Mouse (Mus musculus) limb, embryonic 11.5 days (tissue): ENCODE measurements at regions not wholly inside any gene's neighbourhood (a gene's known extent, or its start where the extent isn't known, plus 50 kb on each side); places are given as distances from the start of the nearest gene placed in this dataset.

Experiments
- ATAC-seq: fragments of 200-750 bp; cut with Nextera tagmentation; 2 replicates; pipeline ENCODE4 v1.8.0; 2017; ENCODE audit warnings: low read depth; ENCODE audit not compliant: insufficient number of reproducible peaks, low FRiP score, low TSS enrichment
- DNase-seq: peaks from one replicate; pipeline ENCODE4 v3.0.0-alpha.2; 2015; ENCODE audit warnings: low spot score
- H3K27ac ChIP-seq: fragments of 300-500 bp; sonication (generic); replicated peaks from 2 replicates; pipeline ENCODE4 v1.5.1; 2014; ENCODE audit warnings: low read depth, mild to moderate bottlenecking, low read length
- H3K27me3 ChIP-seq: fragments of 300-500 bp; sonication (generic); 2 replicates; pipeline ENCODE4 v1.6.1; 2014; ENCODE audit warnings: mild to moderate bottlenecking, low read length, mixed read lengths; ENCODE audit not compliant: control insufficient read depth, insufficient read depth
- H3K36me3 ChIP-seq: fragments of 300-500 bp; sonication (generic); 2 replicates; pipeline ENCODE4 v1.6.1; 2014; ENCODE audit warnings: mild to moderate bottlenecking, low read length, moderate library complexity, mixed read lengths; ENCODE audit not compliant: control insufficient read depth, insufficient read depth
- H3K4me1 ChIP-seq: fragments of 300-500 bp; sonication (generic); 2 replicates; pipeline ENCODE4 v1.6.1; 2014; ENCODE audit warnings: low read length, mixed read lengths; ENCODE audit not compliant: control insufficient read depth, insufficient read depth
- H3K4me2 ChIP-seq: fragments of 300-500 bp; sonication (generic); 2 replicates; pipeline ENCODE4 v1.6.1; 2014; ENCODE audit warnings: low read depth, mild to moderate bottlenecking, moderate library complexity; ENCODE audit not compliant: severe bottlenecking
- H3K4me3 ChIP-seq: fragments of 300-500 bp; sonication (generic); 2 replicates; pipeline ENCODE4 v1.5.1; 2014; ENCODE audit warnings: low read depth, low read length
- H3K9ac ChIP-seq: fragments of 300-500 bp; sonication (generic); 2 replicates; pipeline ENCODE4 v1.6.1; 2014; ENCODE audit warnings: mild to moderate bottlenecking, low read length
- H3K9me3 ChIP-seq: fragments of 300-500 bp; sonication (generic); 2 replicates; pipeline ENCODE4 v1.6.1; 2016; ENCODE audit warnings: low read length; ENCODE audit not compliant: control insufficient read depth
- WGBS: fragments of 180-500 bp; shearing (Covaris S2); extraction: QIAGEN DNeasy Blood & Tissue Kit; methylation state at CpG from one replicate; pipeline ENCODE4 v1.1.7; 2014; 5-methylcytosine and 5-hydroxymethylcytosine counted together

GRCm38 (mm10) chr16:25066822-25067221, 219.8 kb upstream of the Tprg start:
- Histone ChIP-seq H3K4me1 (no peaks in the 10 kb centered on the region), H3K27ac (no peak overlapping the region), H3K9me3 (no peaks in the 10 kb centered on the region), H3K9ac (no peak overlapping the region), H3K36me3 (no peaks in the 10 kb centered on the region), H3K27me3 (no peaks in the 10 kb centered on the region), H3K4me3 (no peak overlapping the region), H3K4me2 (no peak overlapping the region)
- DNase-seq: no peak
- no peak for ATAC-seq
- 44% methylated on average over 7 of the region's 7 CpGs for WGBS

- no peaks in the 10 kb centered on the region for H3K36me3 ChIP-seq
- H3K27me3 ChIP-seq: no peaks in the 10 kb centered on the region
- ATAC-seq: no peak
- no peaks in the 10 kb centered on the region for H3K4me1 ChIP-seq
- H3K4me3 ChIP-seq: no peak overlapping the region
- no peak overlapping the region for H3K9ac ChIP-seq
- H3K27ac ChIP-seq: no peak overlapping the region
- WGBS: 49% methylated on average over 8 of the region's 8 CpGs
- peak; percentile 30 for DNase-seq
- H3K9me3 ChIP-seq: no peaks in the 10 kb centered on the region
- H3K4me2 ChIP-seq: no peak overlapping the region
Measured at GRCm38 (mm10) chr16:25067276-25068249, 219.1 kb upstream of the Tprg start.

- H3K9me3 ChIP-seq: no peaks in the 10 kb centered on the region
- no peak overlapping the region for H3K4me2 ChIP-seq
- H3K27me3 ChIP-seq: no peaks in the 10 kb centered on the region
- H3K36me3 ChIP-seq: no peaks in the 10 kb centered on the region
- no peaks in the 10 kb centered on the region for H3K4me1 ChIP-seq
- WGBS: 93% methylated on average over 6 of the region's 6 CpGs
- H3K9ac ChIP-seq: no peak overlapping the region
- no peak overlapping the region for H3K4me3 ChIP-seq
- ATAC-seq (no peak), DNase-seq (peak; percentile 7)
- H3K27ac ChIP-seq: no peak overlapping the region
Measured at GRCm38 (mm10) chr16:25080811-25081210, 205.8 kb upstream of the Tprg start.

- WGBS: 97% methylated on average over 1 of the region's 1 CpGs
- no peak for ATAC-seq
- H3K27ac ChIP-seq: no peak overlapping the region
- H3K4me1 ChIP-seq: no peaks in the 10 kb centered on the region
- no peaks in the 10 kb centered on the region for H3K9me3 ChIP-seq
- no peak overlapping the region for H3K4me3 ChIP-seq
- H3K27me3 ChIP-seq: no peaks in the 10 kb centered on the region
- no peak overlapping the region for H3K9ac ChIP-seq
- DNase-seq: peak; percentile 15
- H3K36me3 ChIP-seq: no peaks in the 10 kb centered on the region
- no peak overlapping the region for H3K4me2 ChIP-seq
Measured at GRCm38 (mm10) chr16:25083729-25084128, 202.9 kb upstream of the Tprg start.

DNA sequence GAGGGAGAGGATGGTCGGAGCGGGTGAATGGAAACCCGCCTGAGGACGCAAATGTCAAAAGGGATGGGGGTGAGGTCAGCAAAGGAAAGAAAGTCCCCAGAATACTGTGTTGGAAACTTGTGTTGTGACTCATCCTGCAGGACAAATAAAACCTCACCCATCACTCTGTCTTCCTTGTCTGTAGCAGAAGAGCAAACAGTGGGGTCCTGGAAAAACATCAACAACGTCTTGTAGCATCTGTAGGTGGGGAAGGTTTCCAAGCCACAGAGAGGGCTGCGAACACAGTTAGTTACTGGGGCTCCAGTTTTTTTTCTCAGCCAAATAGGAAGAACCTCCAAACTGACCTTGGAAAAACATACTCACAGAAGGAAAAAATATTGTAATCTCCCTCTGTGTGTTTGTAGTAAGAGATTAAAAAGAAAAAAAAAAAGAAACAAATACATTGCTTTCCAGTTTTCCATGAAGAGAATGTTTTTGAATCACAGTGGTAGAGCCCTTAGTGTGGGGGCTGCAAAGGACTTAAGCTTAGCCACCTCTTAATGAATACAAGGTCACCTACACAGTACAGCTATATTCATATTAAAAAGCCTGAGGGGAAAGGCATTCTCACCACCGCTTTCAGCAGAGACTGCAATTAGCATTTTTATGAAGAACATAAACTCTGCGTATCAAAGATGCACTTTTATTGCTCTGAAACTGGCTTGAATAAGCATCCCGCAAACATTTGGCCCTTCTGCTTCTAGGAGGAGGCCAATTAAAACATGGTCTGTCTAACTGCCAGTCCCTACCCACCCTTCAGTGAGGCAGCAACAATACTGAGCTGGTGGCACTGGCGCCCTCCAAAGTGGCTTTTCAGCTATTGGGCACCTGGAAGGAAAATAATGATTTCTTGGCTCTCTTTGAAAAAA, 198.6 kb upstream of the Tprg start:
- H3K4me3 ChIP-seq: no peak overlapping the region
- H3K4me2 ChIP-seq: no peak overlapping the region
- DNase-seq (peak; percentile 10), ATAC-seq (no peak)
- 65% methylated on average over 10 of the region's 10 CpGs for WGBS
- no peak overlapping the region for H3K27ac ChIP-seq
- H3K9me3 ChIP-seq: no peaks in the 10 kb centered on the region
- H3K4me1 ChIP-seq: no peaks in the 10 kb centered on the region
- no peaks in the 10 kb centered on the region for H3K27me3 ChIP-seq
- no peak overlapping the region for H3K9ac ChIP-seq
- H3K36me3 ChIP-seq: no peaks in the 10 kb centered on the region

DNA sequence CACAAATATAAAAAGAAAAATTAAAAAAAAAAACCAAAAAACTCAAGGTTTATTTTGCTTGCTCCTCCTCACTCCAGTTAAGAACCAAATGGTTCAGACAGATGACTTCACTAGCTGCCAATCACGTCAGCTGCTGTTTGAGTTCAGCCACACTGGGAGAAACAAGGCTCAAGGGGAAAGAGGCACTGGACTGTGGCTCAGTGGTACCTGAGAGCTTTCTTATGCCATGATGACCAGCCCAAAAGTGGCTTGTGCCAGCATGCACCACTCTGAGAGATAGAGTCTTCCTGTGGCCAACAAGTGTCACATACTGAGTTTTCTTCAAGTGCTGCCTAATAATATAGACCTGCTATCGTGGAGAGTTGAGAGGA, 198.0 kb upstream of the Tprg start:
- DNase-seq (peak; percentile 8), ATAC-seq (no peak)
- no peak overlapping the region for H3K4me3 ChIP-seq
- no peaks in the 10 kb centered on the region for H3K27me3 ChIP-seq
- no peak overlapping the region for H3K4me2 ChIP-seq
- 81% methylated on average over 2 of the region's 2 CpGs for WGBS
- H3K9me3 ChIP-seq: no peaks in the 10 kb centered on the region
- no peak overlapping the region for H3K27ac ChIP-seq
- H3K36me3 ChIP-seq: no peaks in the 10 kb centered on the region
- H3K9ac ChIP-seq: no peak overlapping the region
- no peaks in the 10 kb centered on the region for H3K4me1 ChIP-seq

GRCm38 (mm10) chr16:25104165-25104564, 182.5 kb upstream of the Tprg start:
- H3K9me3 ChIP-seq: no peaks in the 10 kb centered on the region
- no peaks in the 10 kb centered on the region for H3K36me3 ChIP-seq
- H3K27ac ChIP-seq: no peak overlapping the region
- no peak overlapping the region for H3K4me2 ChIP-seq
- H3K4me1 ChIP-seq: no peaks in the 10 kb centered on the region
- WGBS: 91% methylated on average over 2 of the region's 2 CpGs
- ATAC-seq (no peak), DNase-seq (no peak)
- H3K4me3 ChIP-seq: no peak overlapping the region
- H3K9ac ChIP-seq: no peak overlapping the region
- no peaks in the 10 kb centered on the region for H3K27me3 ChIP-seq

GRCm38 (mm10) chr16:25104603-25105002, 182.0 kb upstream of the Tprg start:
- Histone ChIP-seq H3K9me3 (no peaks in the 10 kb centered on the region), H3K4me2 (no peak overlapping the region), H3K27ac (no peak overlapping the region), H3K4me1 (no peaks in the 10 kb centered on the region), H3K9ac (no peak overlapping the region), H3K4me3 (no peak overlapping the region), H3K27me3 (no peaks in the 10 kb centered on the region), H3K36me3 (no peaks in the 10 kb centered on the region)
- WGBS: 51% methylated on average over 2 of the region's 2 CpGs
- ATAC-seq (no peak), DNase-seq (no peak)
